Mouse (Mus musculus) stomach, postnatal 0 days (tissue): Measurements from ENCODE around the gene Hist1h4d.

Experiments
- CTCF ChIP-seq: IDR thresholded peaks from 2 replicates; pipeline ENCODE4 v1.5.1; 2016; ENCODE audit warnings: antibody characterized with exemption, low read depth, mild to moderate bottlenecking, moderate library complexity
- EP300 ChIP-seq: optimal IDR thresholded peaks from 2 replicates; pipeline ENCODE3; 2016; ENCODE audit warnings: antibody characterized with exemption

GRCm38 (mm10) chr13:23576906-23577639 is 4.3 kb upstream of the Hist1h4d start:
- no peak for TF ChIP-seq CTCF
- no peak for TF ChIP-seq EP300
